Mouse (Mus musculus) embryonic facial prominence, embryonic 13.5 days (tissue): ENCODE results near the gene Hist1h2bq. TPM values are rescaled to one million over a fixed set of nuclear protein-coding genes. Genes with fewer than 3 reads are reported as not detected.
"Not testable (repeated sequence)": the region's sequence is repeated elsewhere in the genome, so short reads cannot be mapped to it uniquely, and the experiment has no call there.

Source experiments
- ATAC-seq: fragments of 200-750 bp; cut with Nextera tagmentation; 2 replicates; pipeline ENCODE4 v1.8.0; 2017; ENCODE audit warnings: low read depth; ENCODE audit not compliant: insufficient number of reproducible peaks, insufficient read depth, low FRiP score, low TSS enrichment
- H3K27ac ChIP-seq: fragments of 300-500 bp; sonication (generic); 2 replicates; pipeline ENCODE4 v1.5.1; 2015; ENCODE audit warnings: moderate library complexity, mild to moderate bottlenecking, inconsistent platforms
- H3K27me3 ChIP-seq: fragments of 300-500 bp; sonication (generic); 2 replicates; pipeline ENCODE4 v1.6.1; 2015; ENCODE audit warnings: mild to moderate bottlenecking, inconsistent platforms
- H3K36me3 ChIP-seq: fragments of 300-500 bp; sonication (generic); 2 replicates; pipeline ENCODE4 v1.6.1; 2015; ENCODE audit warnings: mild to moderate bottlenecking, inconsistent platforms
- H3K4me1 ChIP-seq: fragments of 300-500 bp; sonication (generic); 2 replicates; pipeline ENCODE4 v1.6.1; 2015; ENCODE audit warnings: inconsistent platforms
- H3K4me2 ChIP-seq: fragments of 300-500 bp; sonication (generic); 2 replicates; pipeline ENCODE4 v1.6.1; 2015; ENCODE audit warnings: moderate library complexity, mild to moderate bottlenecking, inconsistent platforms
- H3K4me3 ChIP-seq: fragments of 300-500 bp; sonication (generic); 2 replicates; pipeline ENCODE4 v1.5.1; 2015; ENCODE audit warnings: mild to moderate bottlenecking, inconsistent platforms
- H3K9ac ChIP-seq: fragments of 300-500 bp; sonication (generic); 2 replicates; pipeline ENCODE4 v1.6.1; 2015; ENCODE audit warnings: mild to moderate bottlenecking, inconsistent platforms
- H3K9me3 ChIP-seq: fragments of 300-500 bp; sonication (generic); 2 replicates; pipeline ENCODE4 v1.6.1; 2016; ENCODE audit warnings: inconsistent platforms
- WGBS: fragments of 180-500 bp; shearing (Covaris S2); methylation state at CpG from one replicate; pipeline ENCODE4 v1.1.7; 2015; ENCODE audit warnings: mixed read lengths; 5-methylcytosine and 5-hydroxymethylcytosine counted together
- polyA plus RNA-seq: library from polyadenylated mRNA; unstranded; fragments of >200 nt; fragmentation: Nextera tagmentation; extraction: Ambion mirVana; gene quantifications from 2 replicates; pipeline ENCODE4 v1.2.1, GENCODE M21; 2015

The Hist1h2bq gene
- polyA plus RNA-seq, 1 experiment from 2014 or later, result 33.1 TPM

- Histone ChIP-seq H3K4me2 (peak within 1 kb of the TSS; percentile 62), H3K4me1 (peaks cover 38% of the 10 kb centered on the region), H3K4me3 (peak within 1 kb of the TSS; percentile 42), H3K27ac (peak within 1 kb of the TSS; percentile 95), H3K9ac (peak within 1 kb of the TSS; percentile 73)
- H3K9me3 ChIP-seq, H3K36me3 ChIP-seq, H3K27me3 ChIP-seq: not testable (repeated sequence)
- ATAC-seq, result peak; percentile 93
- WGBS, result under 1% methylated on average over 43 of the region's 63 CpGs
Measured at GRCm38 (mm10) chr13:21786899-21787629, 22.9 kb downstream of the Hist1h2bq start, which contains the start of the genes Hist1h2an and Hist1h2bp. Hist1h2an (minus strand) TSS chr13:21787218. Hist1h2bp (plus strand) TSS chr13:21787461.

GRCm38 (mm10) chr13:21786189-21786898 is 23.7 kb downstream of the Hist1h2bq start:
- Histone ChIP-seq H3K4me3 (peak overlapping the region; percentile 42), H3K9ac (peak overlapping the region; percentile 73)
- 5% methylated on average over 8 of the region's 8 CpGs for WGBS

GRCm38 (mm10) chr13:21784311-21784710 is 25.7 kb downstream of the Hist1h2bq start:
- peak overlapping the region; percentile 48 for H3K4me3 ChIP-seq
- 35% methylated on average over 6 of the region's 6 CpGs for WGBS

More at GRCm38 (mm10) chr13:21786189-21786898, 23.7 kb downstream of the Hist1h2bq start:
- no peaks in the 10 kb centered on the region for H3K27me3 ChIP-seq
- no peaks in the 10 kb centered on the region for H3K9me3 ChIP-seq
- H3K4me2 ChIP-seq, result peak overlapping the region; percentile 62
- H3K4me1 ChIP-seq, result peaks cover 38% of the 10 kb centered on the region
- no peak for ATAC-seq
- peak overlapping the region; percentile 95 for H3K27ac ChIP-seq
- H3K36me3 ChIP-seq, result no peaks in the 10 kb centered on the region

GRCm38 (mm10) chr13:21783734-21784161 is 26.2 kb downstream of the Hist1h2bq start:
- no peak for ATAC-seq
- H3K4me1 ChIP-seq, result peaks cover 47% of the 10 kb centered on the region
- 1% methylated on average over 9 of the region's 9 CpGs for WGBS
- H3K4me2 ChIP-seq, result peak overlapping the region; percentile 73
- no peaks in the 10 kb centered on the region for H3K9me3 ChIP-seq
- H3K36me3 ChIP-seq, result no peaks in the 10 kb centered on the region
- H3K9ac ChIP-seq, result peak overlapping the region; percentile 68
- H3K4me3 ChIP-seq, result peak overlapping the region; percentile 48
- peak overlapping the region; percentile 95 for H3K27ac ChIP-seq
- no peaks in the 10 kb centered on the region for H3K27me3 ChIP-seq

More at GRCm38 (mm10) chr13:21784311-21784710, 25.7 kb downstream of the Hist1h2bq start:
- Histone ChIP-seq H3K9ac (peak overlapping the region; percentile 68), H3K27ac (peak overlapping the region; percentile 95), H3K27me3 (no peaks in the 10 kb centered on the region), H3K4me2 (peak overlapping the region; percentile 73), H3K36me3 (no peaks in the 10 kb centered on the region), H3K4me1 (peaks cover 47% of the 10 kb centered on the region), H3K9me3 (no peaks in the 10 kb centered on the region)
- no peak for ATAC-seq

GRCm38 (mm10) chr13:21783255-21783617 is 26.8 kb downstream of the Hist1h2bq start, which contains the start of gene Hist1h3i:
Hist1h3i (minus strand) TSS chr13:21783370.
- H3K27ac ChIP-seq, result peak within 1 kb of the TSS; percentile 95
- H3K36me3 ChIP-seq, result no peaks in the 10 kb centered on the region
- H3K9me3 ChIP-seq, result no peaks in the 10 kb centered on the region
- under 1% methylated on average over 15 of the region's 20 CpGs for WGBS
- H3K4me1 ChIP-seq, result peaks cover 44% of the 10 kb centered on the region
- H3K9ac ChIP-seq, result peak within 1 kb of the TSS; percentile 78
- H3K4me2 ChIP-seq, result peak within 1 kb of the TSS; percentile 73
- ATAC-seq, result peak; percentile 77
- H3K27me3 ChIP-seq, result no peaks in the 10 kb centered on the region
- H3K4me3 ChIP-seq, result peak within 1 kb of the TSS; percentile 48

- WGBS, result under 1% methylated on average over 14 of the region's 35 CpGs
- not testable (repeated sequence) for H3K9me3 ChIP-seq, ATAC-seq, H3K27me3 ChIP-seq, H3K36me3 ChIP-seq
- H3K27ac ChIP-seq, result peak overlapping the region; percentile 95
- H3K4me3 ChIP-seq, result peak overlapping the region; percentile 48
- H3K4me1 ChIP-seq, result peaks cover 44% of the 10 kb centered on the region
- peak overlapping the region; percentile 78 for H3K9ac ChIP-seq
- H3K4me2 ChIP-seq, result peak overlapping the region; percentile 73
Measured at GRCm38 (mm10) chr13:21782361-21783254, 27.4 kb downstream of the Hist1h2bq start.

- ATAC-seq, result no peak
- no peak overlapping the region for H3K4me2 ChIP-seq
- 80% methylated on average over 1 of the region's 1 CpGs for whole genome bisulfite sequencing
Measured at GRCm38 (mm10) chr13:21781639-21782038, 28.4 kb downstream of the Hist1h2bq start.

GRCm38 (mm10) chr13:21781021-21781555 is 28.9 kb downstream of the Hist1h2bq start:
- Histone ChIP-seq H3K36me3 (no peaks in the 10 kb centered on the region), H3K4me3 (peak overlapping the region; percentile 68), H3K9me3 (no peaks in the 10 kb centered on the region), H3K9ac (0 out of 2 replicates have a peak overlapping the region, but pooled peaks have one; percentile 16), H3K4me1 (peaks cover 42% of the 10 kb centered on the region), H3K27ac (peak overlapping the region; percentile 97), H3K27me3 (no peaks in the 10 kb centered on the region), H3K4me2 (peak overlapping the region; percentile 96)
- 37% methylated on average over 6 of the region's 6 CpGs for WGBS
- no peak for ATAC-seq

More at GRCm38 (mm10) chr13:21781639-21782038, 28.4 kb downstream of the Hist1h2bq start:
- Histone ChIP-seq H3K9me3 (no peaks in the 10 kb centered on the region), H3K4me1 (peaks cover 44% of the 10 kb centered on the region), H3K4me3 (no peak overlapping the region), H3K9ac (no peak overlapping the region), H3K27me3 (no peaks in the 10 kb centered on the region), H3K27ac (peak overlapping the region; percentile 95; the same call in 1 of the 2 replicates), H3K36me3 (no peaks in the 10 kb centered on the region)

- WGBS, result under 1% methylated on average over 44 of the region's 44 CpGs
- Histone ChIP-seq H3K4me3 (peak within 1 kb of the TSS; percentile 68), H3K9ac (peak within 1 kb of the TSS; percentile 91), H3K4me2 (peak within 1 kb of the TSS; percentile 96), H3K27me3 (no peaks in the 10 kb centered on the region), H3K27ac (peak within 1 kb of the TSS; percentile 97), H3K36me3 (no peaks in the 10 kb centered on the region), H3K4me1 (peaks cover 36% of the 10 kb centered on the region), H3K9me3 (no peaks in the 10 kb centered on the region)
- ATAC-seq, result peak; percentile 57; the same call in 1 of the 2 replicates
Measured at GRCm38 (mm10) chr13:21779767-21780731, 29.9 kb downstream of the Hist1h2bq start, which contains the start of gene Hist1h1b. Hist1h1b (minus strand) TSS chr13:21780625.
